Mouse (Mus musculus) left cerebral cortex, adult 2 months (tissue): Measurements from ENCODE around the gene Rnf151. TPM values are rescaled to one million over a fixed set of nuclear protein-coding genes. Genes with fewer than 3 reads are reported as not detected.
"Not testable (repeated sequence)": the region's sequence is repeated elsewhere in the genome, so short reads cannot be mapped to it uniquely, and the experiment has no call there.

ENCODE experiments used
- DNase-seq, 2 experiments: peaks; one replicate each; pipeline ENCODE4 v3.0.0; 2021 to 2022; ENCODE audit warnings: low spot score in 2 of 2, mixed read lengths in 1 of 2; ENCODE audit errors: extremely low spot score in 1 of 2
- H3K27ac ChIP-seq: fragments of 200-600 bp; 2 replicates; pipeline ENCODE4 v1.8.1; 2022
- H3K4me3 ChIP-seq: fragments of 200-600 bp; 2 replicates; pipeline ENCODE4 v1.8.1; 2022
- CTCF ChIP-seq: fragments of 200-600 bp; IDR thresholded peaks from 2 replicates; pipeline ENCODE4 v1.8.1; 2022; ENCODE audit warnings: antibody characterized with exemption, mild to moderate bottlenecking, moderate library complexity
- intact Hi-C: fragments of 180-260 bp; cut with DNase I; formaldehyde crosslinking; loops from one replicate; pipeline ENCODE4 v1.15.1; 2025
- total RNA-seq, 2 experiments: library from RNA; stranded (reverse); gene quantifications; 2 replicates each; pipeline ENCODE4 v1.2.3; 2021

Rnf151 gene
- total RNA-seq, 2 experiments from 2014 or later = 1.1 TPM; not detected in 1

DNA sequence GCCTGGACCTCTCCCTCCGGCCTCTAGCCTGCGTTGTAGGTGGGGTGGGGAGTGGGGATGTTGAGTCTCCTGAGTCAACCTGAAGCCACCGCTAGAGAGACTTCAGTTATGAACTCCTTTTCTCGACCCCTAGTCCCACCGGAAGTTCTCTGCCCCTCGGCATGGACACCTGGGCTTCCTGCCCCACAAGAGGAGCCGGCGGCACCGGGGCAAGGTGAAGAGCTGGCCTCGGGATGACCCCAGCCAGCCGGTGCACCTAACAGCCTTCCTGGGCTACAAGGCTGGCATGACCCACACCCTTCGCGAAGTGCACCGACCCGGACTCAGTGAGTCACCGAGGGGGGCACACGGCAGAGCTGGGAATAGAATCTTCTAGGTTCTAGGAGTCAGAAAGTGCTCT, 10.3 kb upstream of the Rnf151 start:
- peak in 1 of 2 experiments; percentile 6 for DNase-seq
- no peak for TF ChIP-seq CTCF
- intact Hi-C loops = no loop called here
- H3K27ac ChIP-seq = no peak overlapping the region
- H3K4me3 ChIP-seq = no peak overlapping the region

DNA sequence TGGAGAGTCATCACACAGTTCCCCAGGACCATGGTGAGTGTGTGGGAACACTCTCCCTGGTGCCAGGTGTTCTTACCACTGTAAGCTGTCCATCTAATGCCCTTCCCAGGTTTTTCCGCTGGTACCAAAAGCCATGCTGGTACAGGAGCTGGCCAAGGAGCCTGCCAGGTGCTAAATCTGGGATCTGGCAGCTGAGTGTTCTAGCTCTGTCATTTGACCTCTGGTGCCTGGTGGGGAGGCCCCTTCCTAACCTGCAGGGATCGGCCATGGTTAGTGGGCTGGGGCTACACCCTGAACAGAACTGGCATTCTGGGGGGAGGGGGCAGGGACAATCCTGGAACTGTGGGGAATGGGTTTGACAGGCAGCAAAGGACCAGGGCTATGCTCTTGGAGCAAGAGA, 9.8 kb upstream of the Rnf151 start, which contains the start of gene Rpl3l:
Gene Rpl3l, plus strand, starts transcription at position 203 of the 400 bp plus-strand sequence.
- Histone ChIP-seq H3K4me3 (no peak within 1 kb of the TSS), H3K27ac (no peak within 1 kb of the TSS)
- DNase-seq = peak in 1 of 2 experiments; percentile 6
- intact Hi-C loops = no loop called here
- TF ChIP-seq CTCF = no peak

DNA sequence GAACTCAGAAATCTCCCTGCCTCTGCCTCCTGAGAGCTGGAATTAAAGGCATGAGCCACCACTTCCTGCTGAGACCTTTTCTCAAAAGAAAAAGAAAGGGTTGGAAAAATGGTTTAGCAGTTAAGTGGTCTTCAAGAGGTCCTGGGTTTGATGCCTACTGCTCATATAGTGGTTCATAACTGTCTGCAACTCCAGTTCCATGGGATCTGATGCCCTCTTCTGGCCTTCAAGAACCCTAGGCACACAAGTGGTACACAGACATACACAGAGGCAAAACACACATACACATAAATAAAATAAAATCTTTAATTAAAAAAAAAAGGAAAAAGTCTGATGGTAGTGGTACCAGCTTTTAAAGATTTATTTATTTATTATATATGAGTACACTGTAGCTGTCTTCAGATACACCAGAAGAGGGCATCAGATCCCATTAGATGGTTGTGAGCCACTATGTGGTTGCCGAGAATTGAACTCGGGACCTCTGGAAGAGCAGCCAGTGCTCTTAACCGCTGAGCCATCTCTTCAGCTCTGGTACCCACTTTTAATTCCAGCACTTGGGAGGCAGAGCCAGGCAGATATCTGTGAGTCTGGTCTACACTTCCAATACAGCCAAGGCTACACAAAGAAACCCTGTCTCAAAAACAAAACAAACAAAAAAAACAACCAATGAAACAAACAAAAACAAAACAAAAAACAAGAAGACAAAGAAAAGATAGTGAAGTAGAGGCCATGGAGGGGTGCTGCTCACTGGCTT, 8.0 kb upstream of the Rnf151 start:
- intact Hi-C loops = no loop called here
- no peak for DNase-seq
- no peak overlapping the region for H3K27ac ChIP-seq
- H3K4me3 ChIP-seq = no peak overlapping the region
- TF ChIP-seq CTCF = no peak; the same call in 1 of the 2 replicates

DNA sequence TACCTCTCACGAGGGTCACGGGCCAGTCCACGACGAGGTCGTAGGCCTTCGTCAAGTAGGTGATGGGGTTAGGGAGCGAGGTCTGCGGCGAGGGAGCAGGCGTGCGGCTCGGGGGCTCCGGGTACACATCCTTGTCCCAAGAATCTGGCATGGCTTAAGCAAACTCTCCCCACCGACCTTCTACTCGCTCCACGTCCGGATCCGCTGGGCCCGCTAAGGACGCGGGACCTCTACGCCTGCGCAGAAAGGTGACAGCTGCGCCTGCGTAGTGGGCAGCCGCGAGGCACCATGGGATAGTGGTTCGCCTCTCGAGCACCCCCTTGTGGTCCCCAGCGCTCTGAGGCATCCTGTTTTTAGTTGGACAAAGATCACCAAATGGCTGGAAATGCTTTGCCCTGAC, 6.3 kb upstream of the Rnf151 start, which contains the start of gene Ndufb10:
Gene Ndufb10, minus strand, starts transcription at position 295 of the 400 bp plus-strand sequence.
- peak; percentile 93 to 98 for DNase-seq
- intact Hi-C loops = no loop called here
- TF ChIP-seq CTCF = peak; percentile 97
- H3K4me3 ChIP-seq = peak within 1 kb of the TSS; percentile 87
- H3K27ac ChIP-seq = peak within 1 kb of the TSS; percentile 98

DNA sequence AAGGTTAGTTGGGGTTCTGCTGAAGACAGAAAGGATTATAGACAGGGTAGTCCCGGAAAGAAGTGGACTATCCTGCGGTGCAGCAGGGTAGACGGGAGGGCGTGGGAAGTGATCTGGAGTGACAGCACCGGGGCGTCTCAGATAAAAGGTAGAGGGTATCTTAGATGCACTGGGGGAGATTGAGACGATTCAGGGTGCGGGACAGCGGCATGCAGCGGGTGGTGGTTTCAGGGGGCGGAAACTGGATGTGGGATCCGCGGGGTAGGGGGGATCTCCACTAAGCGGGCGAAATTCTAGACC, 6.0 kb upstream of the Rnf151 start:
- peak overlapping the region; percentile 98 for H3K27ac ChIP-seq
- no peak for DNase-seq
- intact Hi-C loops = no loop called here

DNA sequence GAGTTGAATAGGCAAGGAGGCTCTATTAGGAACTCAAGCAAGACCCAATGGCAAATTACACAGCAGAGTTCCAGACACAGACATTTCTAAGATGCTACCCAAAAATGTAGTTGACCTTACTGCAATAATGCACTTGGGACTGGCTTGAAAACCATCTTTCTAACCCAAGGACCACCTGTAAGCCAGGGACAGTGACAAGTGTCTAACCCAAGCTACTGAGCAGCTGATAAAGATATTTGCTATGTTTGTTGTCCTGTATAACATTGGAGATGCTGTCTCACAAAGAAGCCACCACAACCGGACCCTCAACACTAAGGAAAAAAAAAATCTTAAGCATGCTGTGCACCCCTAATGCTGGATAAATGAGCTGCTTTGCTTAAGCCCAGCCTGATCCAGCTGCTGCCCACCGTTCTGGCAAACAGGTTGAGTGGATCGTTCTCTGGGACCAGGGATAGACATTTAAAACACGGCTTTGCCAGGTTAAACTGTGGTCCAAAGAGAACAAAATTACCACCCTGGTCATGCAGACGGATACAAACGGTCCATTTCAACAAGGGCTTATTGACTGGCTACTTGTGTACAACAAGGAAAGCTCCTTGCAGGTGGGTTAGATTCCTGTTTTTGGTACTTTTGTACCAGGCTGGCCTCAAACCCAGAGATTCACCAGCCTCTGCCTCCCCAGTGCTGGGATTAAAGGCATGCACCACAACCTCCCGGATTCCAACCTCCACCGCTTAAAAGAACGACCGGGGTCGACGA, 5.4 kb upstream of the Rnf151 start:
- H3K27ac ChIP-seq = peak overlapping the region; percentile 98
- peak overlapping the region; percentile 87 for H3K4me3 ChIP-seq
- DNase-seq = peak in 1 of 2 experiments; percentile 7
- no peak for TF ChIP-seq CTCF
- intact Hi-C loops = no loop called here

More for the DNA sequence above, 6.0 kb upstream of the Rnf151 start:
- no peak for TF ChIP-seq CTCF
- H3K4me3 ChIP-seq = peak overlapping the region; percentile 87

DNA sequence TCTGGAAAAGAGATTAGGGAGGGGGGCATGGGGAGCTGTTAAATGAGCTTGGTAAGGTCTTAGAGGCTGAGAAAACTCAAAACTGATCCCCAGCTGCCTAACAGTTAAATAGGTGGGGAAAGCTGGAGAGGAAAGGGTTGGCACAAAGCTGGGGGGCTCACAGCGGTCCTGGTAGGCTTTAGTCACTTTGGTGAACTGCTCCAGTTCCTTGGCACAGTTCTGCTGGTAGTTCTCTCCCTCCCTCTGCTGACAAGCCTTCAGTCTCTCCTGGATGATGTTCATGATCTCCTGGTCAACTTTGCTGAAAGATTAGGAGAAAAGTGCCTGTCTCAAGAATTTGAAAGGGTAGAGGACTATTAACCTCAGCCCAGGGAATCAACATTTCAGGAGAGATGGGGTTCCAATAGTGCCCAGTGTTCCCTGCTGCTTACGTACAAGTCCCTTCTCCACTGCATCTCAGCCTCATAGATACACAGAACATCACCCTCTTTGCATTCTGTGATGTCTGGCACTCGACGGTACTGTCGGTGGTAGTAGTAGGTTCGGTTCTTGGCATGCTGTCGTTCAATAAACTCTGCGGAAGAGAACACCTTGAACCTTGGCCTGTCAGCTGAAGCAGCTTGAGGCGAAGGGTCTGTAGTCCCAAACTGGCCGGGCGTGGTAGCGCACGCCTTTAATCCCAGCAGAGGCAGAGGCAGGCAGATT, 4.5 kb upstream of the Rnf151 start:
- Histone ChIP-seq H3K27ac (no peak overlapping the region), H3K4me3 (no peak overlapping the region)
- intact Hi-C loops = no loop called here
- TF ChIP-seq CTCF = no peak
- no peak for DNase-seq

DNA sequence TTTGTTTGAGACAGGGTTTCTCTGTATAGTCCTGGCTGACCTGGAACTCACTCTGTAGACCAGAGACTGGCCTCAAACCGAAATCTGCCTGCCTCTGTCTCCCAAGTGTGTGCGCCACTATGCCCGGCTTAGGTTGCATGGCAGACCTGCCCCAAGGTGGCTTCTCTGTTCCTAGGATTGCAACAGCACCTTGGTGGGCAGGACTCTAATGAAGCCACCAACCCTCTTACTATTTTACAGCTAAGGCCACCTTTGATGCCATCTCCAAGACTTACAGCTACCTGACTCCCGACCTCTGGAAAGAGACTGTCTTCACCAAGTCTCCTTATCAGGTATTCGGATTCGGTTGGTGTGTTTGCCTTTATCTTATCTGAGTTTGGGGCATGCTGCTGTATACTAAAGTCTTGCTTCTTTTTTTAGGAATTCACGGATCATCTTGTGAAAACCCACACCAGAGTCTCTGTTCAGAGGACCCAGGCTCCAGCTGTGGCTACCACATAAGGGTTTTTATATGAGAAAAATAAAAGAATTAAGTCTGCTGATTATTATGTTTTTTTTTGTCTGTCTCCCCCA, 3.6 kb upstream of the Rnf151 start:
- intact Hi-C loops, H3K27ac ChIP-seq: not testable (repeated sequence)
- H3K4me3 ChIP-seq = 0 out of 2 replicates have a peak overlapping the region, but pooled peaks have one; percentile 11
- DNase-seq = peak in 1 of 2 experiments; percentile 7

DNA sequence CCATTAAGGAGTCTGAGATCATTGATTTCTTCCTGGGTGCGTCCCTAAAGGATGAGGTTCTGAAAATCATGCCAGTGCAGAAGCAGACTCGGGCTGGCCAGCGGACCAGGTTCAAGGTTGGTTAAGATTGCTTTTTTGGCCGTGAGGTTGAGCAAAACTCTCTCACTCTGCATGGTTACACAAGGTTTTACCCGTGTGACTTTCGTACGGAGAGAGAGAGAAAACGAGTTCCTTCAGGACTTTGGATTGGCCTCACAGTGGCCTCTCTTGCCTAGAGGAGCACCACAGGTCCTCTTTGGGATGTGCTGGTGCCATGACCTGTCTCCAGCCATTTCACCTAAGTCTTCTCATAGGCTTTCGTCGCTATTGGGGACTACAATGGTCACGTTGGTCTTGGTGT, 2.8 kb upstream of the Rnf151 start:
- Histone ChIP-seq H3K27ac (peak overlapping the region; percentile 84), H3K4me3 (peak overlapping the region; percentile 77)
- peak in 1 of 2 experiments; percentile 5 for DNase-seq
- intact Hi-C loops = not testable (repeated sequence)

DNA sequence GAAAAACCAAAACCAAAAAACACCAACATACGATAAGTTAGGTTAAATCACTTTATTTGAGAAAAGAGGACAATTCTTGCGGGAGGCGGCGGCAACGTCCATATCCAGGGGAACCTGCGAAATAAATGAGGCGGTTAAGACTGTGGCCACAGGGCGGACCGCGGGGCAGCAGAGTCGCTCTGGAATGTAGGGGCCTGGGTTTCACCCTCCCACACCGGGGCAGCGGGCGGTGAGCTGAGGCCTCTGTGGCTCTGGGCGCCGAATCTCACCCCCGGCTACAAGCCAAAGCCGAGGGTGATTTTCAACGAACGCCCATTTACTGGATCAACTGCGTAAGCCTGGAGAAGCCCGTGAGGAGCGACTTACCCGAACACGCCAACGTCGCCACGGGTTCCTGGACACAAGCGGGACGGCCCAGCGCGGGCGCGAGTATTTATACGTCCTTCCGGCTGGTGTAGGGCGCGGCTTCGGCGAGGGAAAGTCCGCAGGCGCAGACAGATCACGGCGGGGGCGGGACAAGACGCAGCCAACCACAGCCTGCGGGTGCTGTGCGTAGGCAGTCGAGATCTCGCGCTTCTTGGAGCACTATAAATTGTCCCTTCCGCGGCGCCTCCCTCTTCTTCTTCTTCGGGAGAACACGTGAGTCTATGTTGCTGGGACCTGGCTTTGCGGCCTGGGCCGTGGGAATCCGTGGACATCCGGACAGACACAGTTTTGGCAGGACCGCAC, 1.8 kb upstream of the Rnf151 start:
- TF ChIP-seq CTCF = no peak; the same call in 1 of the 2 replicates
- H3K4me3 ChIP-seq = peak overlapping the region; percentile 77
- intact Hi-C loops = no loop called here
- peak; percentile 98 to 99 for DNase-seq
- peak overlapping the region; percentile 88 for H3K27ac ChIP-seq

DNA sequence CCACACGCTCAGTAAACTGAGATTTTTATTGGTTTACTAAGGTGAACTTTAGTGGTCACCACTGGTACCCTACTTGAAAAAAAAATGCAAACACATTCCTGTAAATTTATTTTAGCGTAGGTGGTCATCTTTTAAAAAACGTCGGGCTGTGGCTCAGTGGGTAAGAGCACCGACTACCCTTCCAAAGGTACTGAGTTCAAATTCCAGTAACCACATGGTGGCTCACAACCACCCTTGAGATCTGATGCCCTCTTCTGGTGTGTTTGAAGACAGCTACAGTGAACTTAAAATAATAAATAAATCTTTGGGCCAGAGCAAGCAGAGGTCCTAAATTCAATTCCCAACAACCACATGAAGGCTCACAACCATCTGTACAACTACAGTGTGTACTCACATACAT, 1.1 kb upstream of the Rnf151 start:
- H3K27ac ChIP-seq, DNase-seq, intact Hi-C loops: not testable (repeated sequence)
- peak; percentile 3 for TF ChIP-seq CTCF
- peak overlapping the region; percentile 77 for H3K4me3 ChIP-seq
